9 mouse cellular contexts compared by ENCODE assay signal in genomic region chr2:93786175-93786574, GRCm38 (mm10). TPM values are rescaled to one million over a fixed set of nuclear protein-coding genes. Genes with fewer than 3 reads are reported as not detected.
DNase-seq lines count a peak whose midpoint lies in the region; ATAC-seq and TF ChIP-seq lines count a peak whose summit lies in the region.
"Had no signal": no experiment of that assay in that cellular context is flagged by ENCODE, and none has a peak within 500 bp of the region (broad histone marks: within the 10 kb centered on the region; RNA-seq: fewer than 3 reads in every experiment).

No protein-coding gene starts in this region.

- TF ChIP-seq POLR2A in limb, embryonic 14.5 days (IDR thresholded peaks at IDR 0.05; ENCODE audit: borderline replicate concordance, extremely low read depth, insufficient read depth, insufficient read length): no peak

- WGBS in kidney, embryonic 16.5 days: 39% methylated on average over 4 of the region's 4 CpGs
- WGBS in limb, embryonic 14.5 days: 48% methylated on average over 4 of the region's 4 CpGs

- DNase-seq in B cell, adult 2 months: peak; percentile 51 to 61
- DNase-seq in cerebellum, postnatal 4 days (ENCODE audit: low spot score in 2 of 2): peak; percentile 57 to 80
- DNase-seq in gastrocnemius, adult 8-10 months (ENCODE audit: low spot score in 2 of 2): peak; percentile 75 to 76
- peak; percentile 85 for DNase-seq in limb, embryonic 14.5 days (ENCODE audit: low spot score)
- peak; percentile 80 for DNase-seq in neural tube, embryonic 10.5 days (ENCODE audit: extremely low spot score, low spot score)
- peak; percentile 67 for DNase-seq in thymus, postnatal 0 days (ENCODE audit: low spot score)

- no peaks in the 10 kb centered on the region for H3K27me3 ChIP-seq in kidney, embryonic 16.5 days (ENCODE audit: insufficient read depth, low read length)
- H3K27me3 ChIP-seq in limb, embryonic 14.5 days (ENCODE audit: control insufficient read depth, insufficient read depth, low read length): no peaks in the 10 kb centered on the region; the same call in 1 of the 2 replicates

- peaks cover 15% of the 10 kb centered on the region for H3K4me1 ChIP-seq in kidney, embryonic 16.5 days (ENCODE audit: insufficient read depth, low read length)
- peaks cover 2% of the 10 kb centered on the region; the same call in 1 of the 2 replicates for H3K4me1 ChIP-seq in limb, embryonic 14.5 days (ENCODE audit: control insufficient read depth, insufficient read depth, low read length)

- peak; percentile 36 for ATAC-seq in activated CD4-positive, CD25-positive, alpha-beta regulatory T cell, adult 4 months
- ATAC-seq in kidney, embryonic 16.5 days (ENCODE audit: low FRiP score, low TSS enrichment): 0 out of 2 replicates have a peak, but pooled peaks have one; percentile 23
- ATAC-seq in limb, embryonic 14.5 days (ENCODE audit: low FRiP score, low read depth): no peak

- H3K27ac ChIP-seq in kidney, embryonic 16.5 days (ENCODE audit: low read length): no peak overlapping the region
- no peak overlapping the region for H3K27ac ChIP-seq in limb, embryonic 14.5 days (replicated peaks; ENCODE audit: low read depth, low read length)

- H3K4me2 ChIP-seq in kidney, embryonic 16.5 days (replicated peaks; ENCODE audit: low read depth, low read length): no peak overlapping the region
- H3K4me2 ChIP-seq in limb, embryonic 14.5 days (replicated peaks; ENCODE audit: low read depth, low read length, severe bottlenecking): no peak overlapping the region

- H3K9me3 ChIP-seq in kidney, embryonic 16.5 days (ENCODE audit: low read length): no peaks in the 10 kb centered on the region
- H3K9me3 ChIP-seq in limb, embryonic 14.5 days (ENCODE audit: control insufficient read depth, low read length): no peaks in the 10 kb centered on the region

- no peak overlapping the region for H3K4me3 ChIP-seq in kidney, embryonic 16.5 days (ENCODE audit: low read length)
- H3K4me3 ChIP-seq in limb, embryonic 14.5 days (replicated peaks; ENCODE audit: low read length): no peak overlapping the region
- H3K4me3 ChIP-seq: erythroblast, embryonic 14.5 days had no signal

- H3K36me3 ChIP-seq in kidney, embryonic 16.5 days (ENCODE audit: insufficient read depth, low read length): peaks cover 14% of the 10 kb centered on the region; the same call in 1 of the 2 replicates
- H3K36me3 ChIP-seq in limb, embryonic 14.5 days (ENCODE audit: control insufficient read depth, insufficient read depth, low read length): peaks cover 33% of the 10 kb centered on the region

- no peak overlapping the region for H3K9ac ChIP-seq in kidney, embryonic 16.5 days (replicated peaks; ENCODE audit: low read length)
- H3K9ac ChIP-seq in limb, embryonic 14.5 days (ENCODE audit: low read depth, low read length, severe bottlenecking): no peak overlapping the region

RNA-seq across cellular contexts. Expression of gene Ext2, which starts 36.2 kb away (rescaled TPM):
- 10 to 100 TPM; 12.6 to 15.0 TPM for polyA plus RNA-seq in activated CD4-positive, CD25-positive, alpha-beta regulatory T cell, adult 4 months (2017; shearing (Covaris generic))
- total RNA-seq in gastrocnemius, adult 8-10 months (2022): 10 to 100 TPM; 38.7 to 43.0 (median 42.0) TPM
- 126 and 128 TPM in 2 replicates for polyA plus RNA-seq in kidney, embryonic 16.5 days (2015; fragmentation: Nextera tagmentation; extraction: Ambion mirVana)
- polyA plus RNA-seq in limb, embryonic 14.5 days (2012; rRNA removed): 80.7 and 90.5 TPM in 2 replicates
- 115 TPM in 2 replicates for polyA plus RNA-seq in limb, embryonic 14.5 days (2014; fragmentation: Nextera tagmentation; extraction: Ambion mirVana)
- 48.3 and 49.5 TPM in 2 replicates for polyA plus RNA-seq in thymus, postnatal 0 days (2015; fragmentation: Nextera tagmentation; extraction: Ambion mirVana)
